Comparison of ENCODE assay signal across 8 mouse cellular contexts in the genomic region with DNA sequence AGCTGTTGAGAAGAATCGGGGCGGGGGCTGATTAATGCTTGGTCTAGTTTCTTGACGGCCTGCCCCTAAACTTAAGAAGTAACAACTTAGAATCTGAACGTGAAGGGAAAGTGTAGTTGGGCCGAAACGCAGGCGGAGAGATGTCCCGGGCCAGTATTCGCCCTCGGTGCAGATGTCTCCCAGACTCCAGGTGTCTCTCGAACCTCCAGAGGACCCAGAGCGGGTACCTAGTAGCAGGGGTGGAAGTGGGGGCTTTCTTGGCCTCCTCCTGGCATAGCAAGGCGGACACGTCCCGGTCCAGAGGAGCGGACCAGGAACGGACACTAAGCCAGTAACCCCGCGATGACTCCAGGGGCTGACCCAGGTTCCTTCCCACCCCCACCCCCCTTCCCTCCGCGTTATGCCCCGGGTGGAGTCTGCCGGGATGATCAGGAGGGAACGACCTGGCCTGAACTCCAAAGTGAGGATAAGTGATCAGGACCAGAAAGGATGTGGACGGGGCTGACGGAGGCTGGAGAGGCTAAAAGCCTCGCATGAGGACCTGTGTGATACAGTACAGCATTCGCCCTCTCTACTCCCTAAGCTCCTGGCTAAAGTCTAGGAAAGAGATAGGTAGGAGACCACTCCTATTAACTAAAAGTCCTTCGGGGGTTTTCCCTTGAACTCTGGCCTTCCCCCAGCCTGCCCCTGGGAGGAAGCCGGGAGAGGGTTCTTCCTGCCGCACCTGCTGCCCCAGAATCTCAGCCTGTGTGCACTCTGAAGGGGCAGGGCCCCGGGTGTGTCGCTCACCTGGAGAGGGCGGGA. TPM values are rescaled to one million over a fixed set of nuclear protein-coding genes. Genes with fewer than 3 reads are reported as not detected.
DNase-seq lines count a peak whose midpoint lies in the region; ATAC-seq and TF ChIP-seq lines count a peak whose summit lies in the region.

No protein-coding gene starts in this region.

- peaks cover 31% of the 10 kb centered on the region for H3K27me3 ChIP-seq in kidney, embryonic 14.5 days (ENCODE audit: control insufficient read depth, insufficient read depth, low read length)
- H3K27me3 ChIP-seq in hindbrain, postnatal 0 days (ENCODE audit: insufficient read depth, low read length): peaks cover 31% of the 10 kb centered on the region
- H3K27me3 ChIP-seq in midbrain, embryonic 16.5 days (ENCODE audit: control insufficient read depth, insufficient read depth, low read depth, low read length): peaks cover 31% of the 10 kb centered on the region

- H3K4me1 ChIP-seq in kidney, embryonic 14.5 days (ENCODE audit: control insufficient read depth, insufficient read depth, low read length): peaks cover 30% of the 10 kb centered on the region
- H3K4me1 ChIP-seq in bone marrow macrophage, adult 2 months (ENCODE audit: control insufficient read depth, insufficient read depth, low read length): peaks cover 50% of the 10 kb centered on the region
- H3K4me1 ChIP-seq in hindbrain, postnatal 0 days (ENCODE audit: insufficient read depth, low read length): peaks cover 5% of the 10 kb centered on the region; the same call in 1 of the 2 replicates
- H3K4me1 ChIP-seq in midbrain, embryonic 16.5 days (ENCODE audit: control insufficient read depth, insufficient read depth, low read length): peaks cover 10% of the 10 kb centered on the region

- TF ChIP-seq CTCF in bone marrow macrophage, adult 2 months (IDR thresholded peaks at IDR 0.05; ENCODE audit: low read depth, low read length): no peak
- TF ChIP-seq CTCF in hindbrain, postnatal 0 days (IDR thresholded peaks at IDR 0.05; ENCODE audit: low read depth): no peak

- no peak for DNase-seq in kidney, postnatal 14 days
- no peak for DNase-seq in hindbrain, postnatal 0 days (ENCODE audit: low spot score)
- DNase-seq in gastrocnemius, postnatal 10 days: no peak
- DNase-seq in frontal cortex, adult 2 months (ENCODE audit: extremely low spot score in 1 of 2, low spot score in 1 of 2): no peak
- no peak for DNase-seq in right cerebral cortex, adult 18-20 months

- no peak for TF ChIP-seq POLR2A in bone marrow macrophage, adult 2 months (IDR thresholded peaks at IDR 0.05; ENCODE audit: borderline replicate concordance, low read depth, low read length)

- no peaks in the 10 kb centered on the region for H3K36me3 ChIP-seq in kidney, embryonic 14.5 days (ENCODE audit: control insufficient read depth, insufficient read depth, low read length)
- no peaks in the 10 kb centered on the region for H3K36me3 ChIP-seq in hindbrain, postnatal 0 days (ENCODE audit: insufficient read depth, low read length)
- no peaks in the 10 kb centered on the region for H3K36me3 ChIP-seq in midbrain, embryonic 16.5 days (ENCODE audit: control insufficient read depth, insufficient read depth, low read length)

- no peak overlapping the region for H3K27ac ChIP-seq in kidney, embryonic 14.5 days (ENCODE audit: low read depth, low read length)
- peak overlapping the region; percentile 83 for H3K27ac ChIP-seq in bone marrow macrophage, adult 2 months (ENCODE audit: insufficient read depth, low read depth, low read length)
- no peak overlapping the region for H3K27ac ChIP-seq in hindbrain, postnatal 0 days
- H3K27ac ChIP-seq in midbrain, embryonic 16.5 days (ENCODE audit: low read length): no peak overlapping the region

- peak overlapping the region; percentile 100 for H3K4me2 ChIP-seq in kidney, embryonic 14.5 days (replicated peaks; ENCODE audit: low read depth, low read length)
- peak overlapping the region; percentile 93 for H3K4me2 ChIP-seq in hindbrain, postnatal 0 days (ENCODE audit: low read depth, low read length)
- H3K4me2 ChIP-seq in midbrain, embryonic 16.5 days (ENCODE audit: low read length): peak overlapping the region; percentile 97

- no peak for ATAC-seq in kidney, embryonic 14.5 days (ENCODE audit: low FRiP score, low TSS enrichment)
- ATAC-seq in hindbrain, postnatal 0 days: no peak
- 0 out of 2 replicates have a peak, but pooled peaks have one; percentile 37 for ATAC-seq in midbrain, embryonic 16.5 days

- no peaks in the 10 kb centered on the region for H3K9me3 ChIP-seq in kidney, embryonic 14.5 days (ENCODE audit: control insufficient read depth, low read length)
- no peaks in the 10 kb centered on the region for H3K9me3 ChIP-seq in hindbrain, postnatal 0 days (ENCODE audit: low read length)
- no peaks in the 10 kb centered on the region for H3K9me3 ChIP-seq in midbrain, embryonic 16.5 days (replicated peaks; ENCODE audit: control insufficient read depth, low read length, poor library complexity, severe bottlenecking)

- peak overlapping the region; percentile 65; the same call in 1 of the 2 replicates for H3K9ac ChIP-seq in kidney, embryonic 14.5 days (ENCODE audit: low read depth, low read length)
- H3K9ac ChIP-seq in hindbrain, postnatal 0 days (replicated peaks; ENCODE audit: low read length): no peak overlapping the region
- no peak overlapping the region; the same call in 1 of the 2 replicates for H3K9ac ChIP-seq in midbrain, embryonic 16.5 days (ENCODE audit: low read depth, low read length)

- 2% methylated on average over 34 of the region's 34 CpGs for WGBS in kidney, embryonic 14.5 days
- 5% methylated on average over 34 of the region's 34 CpGs for WGBS in hindbrain, postnatal 0 days
- WGBS in midbrain, embryonic 16.5 days: 3% methylated on average over 34 of the region's 34 CpGs

- peak overlapping the region; percentile 56 for H3K4me3 ChIP-seq in kidney, embryonic 14.5 days (ENCODE audit: low read length)
- H3K4me3 ChIP-seq in bone marrow macrophage, adult 2 months (ENCODE audit: insufficient read depth, low read length): peak overlapping the region; percentile 80
- H3K4me3 ChIP-seq in hindbrain, postnatal 0 days (ENCODE audit: low read length): peak overlapping the region; percentile 50
- H3K4me3 ChIP-seq in midbrain, embryonic 16.5 days (ENCODE audit: low read depth, low read length): peak overlapping the region; percentile 50

RNA-seq across cellular contexts. Expression of gene Irf5, which starts 1.1 kb away (rescaled TPM):
- polyA plus RNA-seq in kidney, embryonic 14.5 days (2014; fragmentation: Nextera tagmentation; extraction: Ambion mirVana): 4.5 and 5.0 TPM in 2 replicates
- 201 and 214 TPM in 2 replicates for polyA plus RNA-seq in bone marrow macrophage, adult 2 months (2012; ENCODE audit: insufficient read depth, insufficient read length, missing spikeins)
- 2.4 and 3.9 TPM in 2 replicates for total RNA-seq in hindbrain, postnatal 0 days (2014; rRNA removed)
- 1.8 and 2.1 TPM in 2 replicates for polyA plus RNA-seq in hindbrain, postnatal 0 days (2015; fragmentation: Nextera tagmentation; extraction: Ambion mirVana)
- 1.5 and 1.7 TPM in 2 replicates for polyA plus RNA-seq in midbrain, embryonic 16.5 days (2015; fragmentation: Nextera tagmentation; extraction: Ambion mirVana)
- 1 to 10 TPM; 1.8 to 2.8 TPM for total RNA-seq in gastrocnemius, postnatal 10 days (2021)
- polyA plus RNA-seq in frontal cortex, adult 2 months (2012; rRNA removed): 4.1 and 5.8 TPM in 2 replicates

RNA-seq across cellular contexts. Expression of gene Kcp, which starts 19.8 kb away (rescaled TPM):
- polyA plus RNA-seq in kidney, embryonic 14.5 days (2014; fragmentation: Nextera tagmentation; extraction: Ambion mirVana): 30.0 and 32.8 TPM in 2 replicates
- 0.28 and 0.40 TPM in 2 replicates for polyA plus RNA-seq in bone marrow macrophage, adult 2 months (2012; ENCODE audit: insufficient read depth, insufficient read length, missing spikeins)
- 13.1 and 27.5 TPM in 2 replicates for total RNA-seq in hindbrain, postnatal 0 days (2014; rRNA removed)
- 7.6 and 7.7 TPM in 2 replicates for polyA plus RNA-seq in hindbrain, postnatal 0 days (2015; fragmentation: Nextera tagmentation; extraction: Ambion mirVana)
- polyA plus RNA-seq in midbrain, embryonic 16.5 days (2015; fragmentation: Nextera tagmentation; extraction: Ambion mirVana): 14.1 and 16.7 TPM in 2 replicates
- 10 to 100 TPM; 19.0 to 27.2 TPM for total RNA-seq in gastrocnemius, postnatal 10 days (2021)
- polyA plus RNA-seq in frontal cortex, adult 2 months (2012; rRNA removed): 5.7 and 5.8 TPM in 2 replicates

RNA-seq across cellular contexts. Expression of gene Atp6v1fnb, which starts 56.3 kb away (rescaled TPM):
- polyA plus RNA-seq in kidney, embryonic 14.5 days (2014; fragmentation: Nextera tagmentation; extraction: Ambion mirVana): 0.49 TPM in 1 of 2 replicates, not detected in the other
- not detected in 2 replicates for polyA plus RNA-seq in bone marrow macrophage, adult 2 months (2012; ENCODE audit: insufficient read depth, insufficient read length, missing spikeins)
- total RNA-seq in hindbrain, postnatal 0 days (2014; rRNA removed): 0.47 TPM in 1 of 2 replicates, not detected in the other
- polyA plus RNA-seq in hindbrain, postnatal 0 days (2015; fragmentation: Nextera tagmentation; extraction: Ambion mirVana): 0.59 TPM in 1 of 2 replicates, not detected in the other
- polyA plus RNA-seq in midbrain, embryonic 16.5 days (2015; fragmentation: Nextera tagmentation; extraction: Ambion mirVana): 0.41 and 0.45 TPM in 2 replicates
- total RNA-seq in gastrocnemius, postnatal 10 days (2021): under 1 TPM in 1 of 2 experiments, not detected in 1; 0.41 TPM
- 0.29 TPM in 1 of 2 replicates, not detected in the other for polyA plus RNA-seq in frontal cortex, adult 2 months (2012; rRNA removed)

Comparison
In these comparisons a context has a peak if more than half of its experiments do, and no peak if none do; other contexts are left out.
1. RNA of gene Irf5, which starts 1.1 kb away (polyA plus RNA-seq): 201 to 214 TPM in bone marrow macrophage, adult 2 months; 4.1 to 5.8 TPM in frontal cortex, adult 2 months, 4.5 to 5.0 TPM in kidney, embryonic 14.5 days, 1.8 to 2.1 TPM in hindbrain, postnatal 0 days and 1.5 to 1.7 TPM in midbrain, embryonic 16.5 days; every median in the first group is over 10 times any median in the second.
2. Peak in every context shown above with its lines, with median percentiles within 50 percentile points of each other: H3K4me2 ChIP-seq and H3K4me3 ChIP-seq.